Comparison of ENCODE assay signal across 23 mouse cellular contexts in the genomic region with DNA sequence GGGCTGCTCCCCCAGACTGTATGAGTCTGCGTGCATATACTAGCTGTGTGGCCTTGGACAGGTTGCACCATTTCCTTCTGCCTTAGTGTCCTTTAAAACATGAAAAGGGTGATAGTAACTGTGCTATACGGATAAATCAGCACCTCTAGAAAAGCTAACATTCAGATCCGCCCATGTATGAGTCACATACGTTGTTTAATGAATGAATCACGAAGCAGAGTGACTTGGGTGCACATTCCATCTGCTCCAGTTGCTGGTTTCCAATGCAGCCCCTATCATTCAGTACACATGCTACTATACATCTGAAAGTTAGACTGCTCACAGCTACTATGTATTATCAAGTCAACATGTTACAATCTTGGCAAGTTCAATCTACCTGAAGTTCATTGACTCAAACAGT. TPM values are rescaled to one million over a fixed set of nuclear protein-coding genes. Genes with fewer than 3 reads are reported as not detected.
DNase-seq lines count a peak whose midpoint lies in the region; ATAC-seq lines count a peak whose summit lies in the region.
"Had no signal": no experiment of that assay in that cellular context is flagged by ENCODE, and none has a peak within 500 bp of the region (broad histone marks: within the 10 kb centered on the region; RNA-seq: fewer than 3 reads in every experiment).

No protein-coding gene starts in this region.

- ATAC-seq in frontal cortex, adult (ENCODE audit: low TSS enrichment) = peak; percentile 97
- ATAC-seq in stomach, embryonic 15.5 days (ENCODE audit: insufficient read depth, low FRiP score, low read depth) = peak; percentile 39; the same call in 1 of the 2 replicates
- ATAC-seq in heart, embryonic 12.5 days (ENCODE audit: insufficient number of reproducible peaks, low FRiP score) = no peak
- ATAC-seq: CD4-positive, CD25-positive, alpha-beta regulatory T cell, adult 4 months; forebrain, embryonic 15.5 days; hindbrain, postnatal 0 days had no signal

- H3K4me1 ChIP-seq in stomach, embryonic 15.5 days = no peaks in the 10 kb centered on the region
- H3K4me1 ChIP-seq in heart, embryonic 12.5 days (replicated peaks) = no peaks in the 10 kb centered on the region
- H3K4me1 ChIP-seq: embryonic facial prominence, embryonic 10.5 days; forebrain, embryonic 10.5 days; forebrain, embryonic 15.5 days; heart, embryonic 10.5 days; heart, embryonic 15.5 days; hindbrain, embryonic 13.5 days had no signal

- H3K4me3 ChIP-seq in stomach, embryonic 15.5 days (replicated peaks) = no peak overlapping the region
- H3K4me3 ChIP-seq in heart, embryonic 12.5 days = no peak overlapping the region
- H3K4me3 ChIP-seq: embryonic facial prominence, embryonic 10.5 days; erythroblast, embryonic 14.5 days; forebrain, embryonic 10.5 days; forebrain, embryonic 15.5 days; heart, embryonic 10.5 days; heart, embryonic 15.5 days; hindbrain, embryonic 13.5 days had no signal

- WGBS in stomach, embryonic 15.5 days = 62% methylated on average over 5 of the region's 5 CpGs
- 63% methylated on average over 5 of the region's 5 CpGs for WGBS in heart, embryonic 12.5 days

- no peak for DNase-seq in frontal cortex, postnatal 36 days (ENCODE audit: low spot score in 2 of 2)
- DNase-seq in 3134 (ENCODE audit: extremely low read depth, insufficient read length, low spot score) (peak; percentile 43), NIH3T3 (ENCODE audit: low read depth) (peak; percentile 75)
- no peak for DNase-seq in adrenal gland, adult 8-10 months
- no peak for DNase-seq in spleen, postnatal 14 days (ENCODE audit: low spot score in 2 of 2)
- DNase-seq: adrenal gland, postnatal 14 days; cerebellum, adult 18-20 months; cerebellum, adult 9-11 months; heart, adult 18-20 months; heart, postnatal 14 days had no signal

- H3K36me3 ChIP-seq in stomach, embryonic 15.5 days = no peaks in the 10 kb centered on the region
- H3K36me3 ChIP-seq in heart, embryonic 12.5 days = no peaks in the 10 kb centered on the region
- H3K36me3 ChIP-seq: embryonic facial prominence, embryonic 10.5 days; forebrain, embryonic 10.5 days; forebrain, embryonic 15.5 days; G1E; heart, embryonic 10.5 days; heart, embryonic 15.5 days; hindbrain, embryonic 13.5 days had no signal

- H3K27ac ChIP-seq in stomach, embryonic 15.5 days = no peak overlapping the region
- H3K27ac ChIP-seq in heart, embryonic 12.5 days (ENCODE audit: poor library complexity, severe bottlenecking) = no peak overlapping the region
- H3K27ac ChIP-seq: embryonic facial prominence, embryonic 10.5 days; forebrain, embryonic 10.5 days; forebrain, embryonic 15.5 days; heart, embryonic 10.5 days; heart, embryonic 15.5 days; hindbrain, embryonic 13.5 days; hindbrain, postnatal 0 days had no signal

- no peaks in the 10 kb centered on the region for H3K9me3 ChIP-seq in stomach, embryonic 15.5 days
- H3K9me3 ChIP-seq in heart, embryonic 12.5 days (replicated peaks) = no peaks in the 10 kb centered on the region
- H3K9me3 ChIP-seq: embryonic facial prominence, embryonic 10.5 days; forebrain, embryonic 10.5 days; forebrain, embryonic 15.5 days; G1E; heart, embryonic 10.5 days; heart, embryonic 15.5 days; hindbrain, embryonic 13.5 days had no signal

- no peaks in the 10 kb centered on the region for H3K27me3 ChIP-seq in stomach, embryonic 15.5 days (replicated peaks)
- no peaks in the 10 kb centered on the region for H3K27me3 ChIP-seq in heart, embryonic 12.5 days (replicated peaks)
- H3K27me3 ChIP-seq: forebrain, embryonic 15.5 days; heart, embryonic 15.5 days; hindbrain, embryonic 13.5 days had no signal

- no peak overlapping the region for H3K4me2 ChIP-seq in stomach, embryonic 15.5 days
- no peak overlapping the region for H3K4me2 ChIP-seq in heart, embryonic 12.5 days
- H3K4me2 ChIP-seq: forebrain, embryonic 15.5 days; heart, embryonic 15.5 days; hindbrain, embryonic 13.5 days had no signal

- no peak overlapping the region for H3K9ac ChIP-seq in stomach, embryonic 15.5 days
- H3K9ac ChIP-seq in heart, embryonic 12.5 days = no peak overlapping the region
- H3K9ac ChIP-seq: forebrain, embryonic 15.5 days; heart, embryonic 15.5 days; hindbrain, embryonic 13.5 days had no signal

RNA-seq across cellular contexts. Expression of a gene that starts 38.6 kb away (rescaled TPM):
- polyA plus RNA-seq in stomach, embryonic 15.5 days (2015; fragmentation: Nextera tagmentation; extraction: Ambion mirVana) = 83.9 and 87.4 TPM in 2 replicates
- total RNA-seq in adrenal gland, adult 8-10 months (2022) = 10 to 100 TPM; 31.3 to 69.1 (median 42.0) TPM
- 131 and 140 TPM in 2 replicates for polyA plus RNA-seq in heart, embryonic 12.5 days (2016; fragmentation: Nextera tagmentation; extraction: Ambion mirVana)
- polyA plus RNA-seq: CD4-positive, CD25-positive, alpha-beta regulatory T cell, adult 4 months; G1E had no signal

Comparison
In these comparisons a context has a peak if more than half of its experiments do, and no peak if none do; other contexts are left out.
1. DNase-seq: peak in 3134 (single experiment) and NIH3T3 (single experiment); none in frontal cortex, postnatal 36 days (0 of 2), adrenal gland, adult 8-10 months (single experiment) and spleen, postnatal 14 days (0 of 2).